Mouse (Mus musculus) cortical plate, adult 2 months (tissue): Measurements from ENCODE around the gene Lamc1. TPM values are rescaled to one million over a fixed set of nuclear protein-coding genes. Genes with fewer than 3 reads are reported as not detected.

Experiments used
- H3K27ac ChIP-seq: fragments of 200-500 bp; 2 replicates; pipeline ENCODE4 v1.5.1; 2012; ENCODE audit warnings: low read length, control low read depth, inconsistent platforms; ENCODE audit not compliant: insufficient read depth
- H3K4me1 ChIP-seq: fragments of 200-500 bp; 2 replicates; pipeline ENCODE4 v1.6.1; 2011; ENCODE audit warnings: low read length; ENCODE audit not compliant: control insufficient read depth, insufficient read depth
- H3K4me3 ChIP-seq: fragments of 200-500 bp; 2 replicates; pipeline ENCODE4 v1.5.1; 2011; ENCODE audit warnings: mild to moderate bottlenecking, low read length, control low read depth; ENCODE audit not compliant: insufficient read depth
- CTCF ChIP-seq: fragments of 200-500 bp; IDR thresholded peaks from 2 replicates; pipeline ENCODE4 v1.5.1; 2011; ENCODE audit warnings: mild to moderate bottlenecking, control low read depth, low read length; ENCODE audit not compliant: insufficient read depth; ENCODE audit errors: extremely low read depth
- POLR2A ChIP-seq: fragments of 200-500 bp; IDR thresholded peaks from 2 replicates; pipeline ENCODE4 v1.6.1; 2011; ENCODE audit warnings: mild to moderate bottlenecking, low read length, control low read depth; ENCODE audit not compliant: insufficient read depth; ENCODE audit errors: extremely low read depth
- polyA plus RNA-seq: library from polyadenylated mRNA; depleted of rRNA; stranded (reverse); fragments of >200 nt; gene quantifications from 2 replicates; pipeline ENCODE4 v1.2.3, GENCODE M21; 2012

The Lamc1 gene
- polyA plus RNA-seq, 1 experiment = 23.2 TPM

DNA sequence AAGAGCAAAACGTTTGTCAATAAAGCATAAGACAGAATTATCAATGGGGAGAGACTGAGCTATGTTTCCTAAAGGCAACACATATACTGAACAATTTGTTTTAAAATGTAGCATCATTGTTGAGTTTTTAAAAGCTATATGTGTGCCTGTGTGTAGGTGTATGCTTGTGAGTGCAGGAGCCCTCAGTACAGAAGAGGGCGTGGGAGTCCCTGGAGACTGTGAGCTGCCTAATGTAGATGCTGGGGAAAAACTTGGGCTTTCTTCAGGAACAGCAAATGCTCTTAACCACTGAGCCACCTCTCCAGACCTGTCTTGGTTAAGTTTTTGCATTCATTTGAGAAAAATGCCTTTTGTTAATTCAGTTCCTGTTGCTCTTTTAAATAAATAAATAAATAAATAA lies 122.4 kb downstream of the Lamc1 start:
- no peak for TF ChIP-seq CTCF
- Histone ChIP-seq H3K4me1 (no peaks in the 10 kb centered on the region; the same call in 1 of the 2 replicates), H3K4me3 (no peak overlapping the region), H3K27ac (no peak overlapping the region)

DNA sequence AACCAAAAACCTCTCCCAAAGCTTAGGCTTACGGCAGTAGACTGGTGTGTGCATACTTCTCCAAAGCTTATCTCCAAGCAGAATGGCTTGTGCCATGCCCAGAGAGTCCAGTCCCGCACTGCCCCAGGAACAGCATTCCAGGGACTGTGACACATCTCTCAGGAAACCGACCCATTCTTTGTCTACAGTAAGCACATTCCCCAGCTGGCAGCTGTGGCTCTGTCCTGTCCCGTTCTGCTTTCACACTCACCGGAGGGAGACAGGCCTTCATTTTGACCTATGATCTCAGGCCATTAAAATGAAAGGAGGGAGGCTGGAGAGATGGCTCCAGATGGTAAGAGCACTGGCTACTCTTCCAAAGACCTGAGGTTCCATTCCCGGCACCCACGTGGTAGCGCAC lies 130.4 kb downstream of the Lamc1 start:
- H3K4me1 ChIP-seq = 0 out of 2 replicates have a peak, but pooled peaks cover 2% of the 10 kb centered on the region
- TF ChIP-seq CTCF (no peak), POLR2A (no peak)
- H3K4me3 ChIP-seq = no peak overlapping the region
- H3K27ac ChIP-seq = no peak overlapping the region

DNA sequence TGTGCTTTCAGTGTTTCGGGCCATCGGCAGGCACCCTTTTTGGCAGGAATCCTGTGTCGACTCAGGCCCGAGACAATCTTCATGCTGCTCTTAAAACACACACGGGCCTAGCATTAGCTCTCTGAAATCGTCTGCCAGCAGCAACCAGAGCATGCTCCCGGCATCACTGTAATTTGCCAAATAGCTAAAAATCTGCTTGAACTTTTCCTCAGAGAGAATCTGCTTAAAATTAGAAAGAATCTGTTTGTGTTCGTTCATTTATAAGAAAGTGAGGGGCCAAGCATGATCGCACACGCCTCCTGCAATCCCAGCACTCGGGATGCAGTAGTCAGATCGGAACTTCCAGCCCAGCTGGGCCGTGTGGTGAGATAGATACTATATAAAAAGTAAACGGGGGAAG lies 131.1 kb downstream of the Lamc1 start:
- 0 out of 2 replicates have a peak overlapping the region, but pooled peaks have one; percentile 22 for H3K27ac ChIP-seq
- H3K4me3 ChIP-seq = no peak overlapping the region
- H3K4me1 ChIP-seq = 0 out of 2 replicates have a peak, but pooled peaks cover 2% of the 10 kb centered on the region
- TF ChIP-seq CTCF (no peak), POLR2A (no peak)

DNA sequence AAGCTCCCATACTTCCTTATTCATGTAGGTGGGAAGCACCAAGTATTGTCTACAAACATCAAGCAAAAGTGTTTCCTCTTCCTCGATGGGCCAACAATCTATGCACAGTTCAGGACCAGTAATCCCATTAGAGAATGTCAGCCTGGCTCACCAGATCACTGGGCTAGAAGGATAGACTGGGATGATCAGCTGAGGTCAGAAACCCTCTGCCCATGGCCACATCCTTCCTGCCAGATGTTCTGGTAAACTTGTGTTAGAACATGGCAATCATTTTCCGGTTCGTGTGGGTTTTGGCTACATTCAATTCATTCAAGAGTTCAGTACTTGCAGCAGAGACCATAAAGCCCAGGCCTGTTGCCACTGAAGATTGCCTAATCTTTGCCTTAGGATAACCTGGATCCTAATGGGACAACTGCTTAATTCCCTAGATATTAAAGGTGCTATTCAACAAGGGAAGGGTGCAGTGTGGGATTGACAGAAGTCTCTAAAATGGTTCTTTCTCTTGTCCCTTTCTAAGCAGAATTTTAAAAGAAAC lies 135.2 kb downstream of the Lamc1 start:
- TF ChIP-seq CTCF = no peak
- no peak for TF ChIP-seq POLR2A
- Histone ChIP-seq H3K4me3 (no peak overlapping the region), H3K4me1 (0 out of 2 replicates have a peak, but pooled peaks cover 2% of the 10 kb centered on the region), H3K27ac (no peak overlapping the region)

DNA sequence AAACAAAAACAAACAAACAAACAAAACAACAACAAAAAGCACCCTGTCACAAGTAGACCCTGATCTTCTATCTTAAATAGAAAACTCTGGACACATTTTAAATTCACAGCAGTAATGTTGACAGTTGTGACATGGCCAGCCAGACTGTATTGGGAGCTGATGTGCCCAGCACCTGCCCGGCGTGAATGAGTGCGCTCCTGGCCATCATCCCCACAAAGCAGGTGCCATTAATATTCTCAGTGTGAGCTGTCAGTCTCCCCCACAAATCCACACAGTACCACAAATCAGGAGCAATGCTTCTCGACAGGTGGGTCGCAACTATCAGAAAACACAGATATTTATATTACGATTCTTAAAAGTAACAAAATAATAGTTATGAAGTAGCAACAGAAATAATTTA lies 139.6 kb downstream of the Lamc1 start:
- no peak overlapping the region for H3K4me3 ChIP-seq
- H3K27ac ChIP-seq = no peak overlapping the region

DNA sequence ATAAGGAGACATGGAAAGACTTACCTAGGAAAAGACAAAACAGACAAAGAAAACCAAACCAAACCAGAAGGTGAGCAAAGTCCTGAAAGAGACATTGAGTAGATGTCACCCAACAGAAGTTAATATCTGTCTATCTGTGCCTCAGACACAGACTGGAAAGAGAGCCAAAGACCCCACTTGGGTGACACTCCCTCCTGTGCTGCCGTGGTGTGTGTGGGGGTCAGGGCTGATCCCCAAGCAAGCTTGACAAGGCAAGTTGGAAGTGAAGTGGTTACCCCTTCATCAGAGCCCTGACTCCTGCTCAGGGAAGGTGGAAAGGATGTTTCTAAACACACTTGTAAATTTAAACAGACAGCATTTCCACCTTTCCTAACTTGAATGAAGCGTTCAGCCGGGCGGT lies 140.2 kb downstream of the Lamc1 start:
- Histone ChIP-seq H3K27ac (no peak overlapping the region), H3K4me1 (no peaks in the 10 kb centered on the region), H3K4me3 (no peak overlapping the region)
- TF ChIP-seq POLR2A (no peak), CTCF (no peak)

More for the DNA sequence above, 139.6 kb downstream of the Lamc1 start:
- no peaks in the 10 kb centered on the region for H3K4me1 ChIP-seq
- TF ChIP-seq POLR2A = no peak
- no peak for TF ChIP-seq CTCF

DNA sequence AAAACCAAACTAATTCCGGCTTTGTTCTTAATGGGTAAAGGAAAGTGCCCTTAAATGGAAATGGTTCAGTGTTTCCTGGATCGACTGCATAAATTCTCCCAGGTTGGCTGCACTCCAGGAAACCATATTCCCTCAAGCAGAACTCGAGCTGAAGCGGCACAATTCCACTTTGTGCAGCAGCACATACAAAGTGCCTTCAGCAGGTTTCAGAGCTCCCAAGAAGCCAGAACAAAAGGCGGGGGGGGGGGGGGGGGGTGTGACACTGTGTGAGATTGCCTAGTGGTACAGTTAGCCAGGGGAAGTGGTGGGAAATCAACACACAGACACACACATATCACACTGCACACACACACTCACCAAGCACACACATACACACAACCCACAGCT lies 140.7 kb downstream of the Lamc1 start:
- Histone ChIP-seq H3K27ac (no peak overlapping the region), H3K4me3 (no peak overlapping the region), H3K4me1 (no peaks in the 10 kb centered on the region)
- TF ChIP-seq CTCF = no peak
- TF ChIP-seq POLR2A = no peak

DNA sequence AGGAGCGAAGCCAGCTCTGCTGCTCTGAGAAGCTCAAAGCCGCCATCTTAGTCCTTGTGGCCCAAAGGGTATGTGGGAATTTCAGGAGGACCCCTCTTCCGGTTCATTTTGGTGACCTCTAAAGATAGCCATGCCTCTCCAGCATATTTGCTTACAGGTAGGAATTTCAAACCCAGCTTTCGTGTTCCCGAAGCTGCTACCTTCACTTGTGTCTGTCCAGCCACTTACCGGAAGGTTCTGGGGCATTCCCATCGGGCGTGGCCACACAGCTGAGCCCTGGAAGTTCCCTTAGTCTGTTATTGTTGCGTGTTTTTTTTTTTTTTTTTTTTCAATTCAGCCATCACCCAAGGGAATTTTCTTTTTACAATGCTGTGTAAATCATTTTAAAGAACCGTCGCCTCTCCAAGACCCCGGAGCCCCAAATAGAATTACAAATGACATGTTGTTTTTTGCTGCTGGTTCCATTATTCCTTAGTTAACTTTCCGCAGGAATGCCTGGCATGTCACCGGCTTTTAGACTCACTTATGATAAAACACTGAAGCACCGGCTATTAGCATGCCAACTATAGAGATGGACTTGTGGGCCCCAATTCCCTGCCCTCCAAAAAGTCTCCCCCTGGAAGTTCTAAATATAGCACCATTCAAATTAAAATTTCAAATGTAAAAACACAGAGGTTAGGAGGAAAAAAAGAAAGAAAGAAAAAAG lies 141.2 kb downstream of the Lamc1 start:
- Histone ChIP-seq H3K4me3 (no peak overlapping the region), H3K27ac (no peak overlapping the region), H3K4me1 (no peaks in the 10 kb centered on the region)
- TF ChIP-seq POLR2A = no peak
- TF ChIP-seq CTCF = no peak

DNA sequence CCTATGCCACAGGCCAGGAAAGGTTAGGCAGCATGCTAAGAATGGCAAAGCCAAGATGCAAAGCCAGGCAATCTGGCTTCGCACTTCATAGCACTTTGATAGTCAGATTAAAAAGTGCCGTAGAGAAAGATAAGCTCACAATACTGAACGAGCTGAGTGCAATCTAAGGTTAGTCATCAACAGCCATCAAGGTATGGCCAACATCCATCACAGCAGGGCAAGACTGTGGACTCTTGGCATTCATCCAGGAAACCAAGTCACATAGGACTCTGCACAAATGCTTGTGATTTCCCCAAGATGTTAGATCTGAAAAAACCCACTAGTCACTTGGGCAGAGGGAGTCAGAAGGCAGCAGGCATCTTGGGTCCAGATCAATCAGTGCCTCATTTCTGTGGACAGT lies 144.5 kb downstream of the Lamc1 start:
- H3K4me1 ChIP-seq = no peaks in the 10 kb centered on the region
- no peak overlapping the region for H3K4me3 ChIP-seq
- no peak for TF ChIP-seq CTCF

DNA sequence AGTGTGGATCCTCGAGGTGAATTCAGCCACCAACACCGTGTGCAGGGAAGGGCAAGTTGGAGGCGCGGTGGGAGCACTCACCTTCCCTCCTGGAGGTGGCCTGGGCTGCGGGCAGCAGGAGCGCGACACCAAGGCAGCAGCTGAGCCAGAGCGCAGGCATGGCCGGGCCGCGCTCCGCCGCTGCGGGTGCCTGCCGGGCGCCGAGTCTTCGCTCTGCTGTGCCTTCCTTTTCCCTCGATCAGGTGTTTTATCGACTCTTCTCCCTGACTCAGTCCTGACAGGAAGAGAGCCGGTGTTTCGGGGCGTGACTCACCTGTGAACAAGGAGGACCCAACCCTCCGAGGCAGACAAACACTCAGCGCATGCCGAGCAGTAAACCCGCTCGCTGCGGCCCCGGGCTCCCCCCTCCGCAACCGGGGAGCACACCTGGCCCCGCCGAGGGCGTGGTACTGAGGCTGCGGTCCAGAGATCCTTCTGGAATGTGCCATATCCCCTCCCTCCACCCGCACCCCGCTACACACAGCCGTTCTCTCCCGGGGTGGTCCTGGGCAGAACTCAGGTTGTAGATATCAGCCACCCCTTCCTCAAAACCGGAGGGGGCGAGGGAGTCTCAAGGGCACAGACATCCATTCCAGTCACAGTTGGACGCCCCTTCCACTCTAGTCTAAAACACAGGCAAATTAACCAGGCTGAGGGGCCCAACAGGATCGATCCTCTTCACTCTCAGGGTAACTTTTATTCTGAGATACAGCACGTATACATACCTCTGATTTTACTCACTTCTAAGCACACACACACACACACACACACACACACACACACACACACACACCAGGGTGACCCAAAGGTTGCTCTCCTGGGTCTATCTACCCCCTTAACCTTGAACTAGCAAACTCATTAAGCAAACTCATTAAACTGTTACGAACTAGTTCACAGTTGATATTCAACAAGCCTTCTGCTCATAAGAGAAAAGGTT lies 146.5 kb downstream of the Lamc1 start, which contains the start of gene Lamc2:
Gene Lamc2, minus strand, starts transcription at position 620 of the 976 bp plus-strand sequence.
- H3K4me1 ChIP-seq = no peaks in the 10 kb centered on the region
- no peak within 1 kb of the TSS for H3K27ac ChIP-seq
- no peak for TF ChIP-seq POLR2A
- TF ChIP-seq CTCF = no peak
- peak within 1 kb of the TSS; percentile 66 for H3K4me3 ChIP-seq

More for the DNA sequence above, 144.5 kb downstream of the Lamc1 start:
- no peak overlapping the region for H3K27ac ChIP-seq
